Mouse (Mus musculus) heart, embryonic 14.5 days (tissue): ENCODE data around the gene Pcmtd2. TPM values are rescaled to one million over a fixed set of nuclear protein-coding genes. Genes with fewer than 3 reads are reported as not detected.
"Not testable (repeated sequence)": the region's sequence is repeated elsewhere in the genome, so short reads cannot be mapped to it uniquely, and the experiment has no call there.

Source experiments
- ATAC-seq: fragments of 200-750 bp; cut with Nextera tagmentation; 2 replicates; pipeline ENCODE4 v1.8.0; 2017; ENCODE audit warnings: low read depth, moderate TSS enrichment; ENCODE audit not compliant: insufficient number of reproducible peaks, insufficient read depth, low FRiP score
- H3K27ac ChIP-seq, 2 experiments: fragments of 200-500 bp in 1 of 2; fragments of 300-500 bp in 1 of 2; sonication (generic) in 1 of 2; replicated peaks in 1 of 2; 2 replicates each; pipeline ENCODE4 v1.5.1; 2012 to 2014; ENCODE audit warnings: low read depth in 2 of 2, low read length in 2 of 2, control low read depth in 1 of 2, mild to moderate bottlenecking in 1 of 2, mixed read lengths in 1 of 2; ENCODE audit not compliant: control insufficient read depth in 1 of 2, insufficient read depth in 1 of 2
- H3K27me3 ChIP-seq: fragments of 300-500 bp; sonication (generic); 2 replicates; pipeline ENCODE4 v1.6.1; 2014; ENCODE audit warnings: mild to moderate bottlenecking, low read length, control low read depth; ENCODE audit not compliant: control insufficient read depth, insufficient read depth
- H3K36me3 ChIP-seq: fragments of 300-500 bp; sonication (generic); 2 replicates; pipeline ENCODE4 v1.6.1; 2014; ENCODE audit warnings: mild to moderate bottlenecking, control low read depth, low read length, mixed read lengths; ENCODE audit not compliant: control insufficient read depth, insufficient read depth
- H3K4me1 ChIP-seq, 2 experiments: fragments of 200-500 bp in 1 of 2; fragments of 300-500 bp in 1 of 2; sonication (generic) in 1 of 2; 2 replicates each; pipeline ENCODE4 v1.6.1; 2012 to 2014; ENCODE audit warnings: low read length in 2 of 2, control low read depth in 1 of 2, mixed read lengths in 1 of 2; ENCODE audit not compliant: control insufficient read depth in 2 of 2, insufficient read depth in 2 of 2
- H3K4me2 ChIP-seq: fragments of 300-500 bp; sonication (generic); 2 replicates; pipeline ENCODE4 v1.6.1; 2014; ENCODE audit warnings: mild to moderate bottlenecking, low read length
- H3K4me3 ChIP-seq, 2 experiments: fragments of 200-500 bp in 1 of 2; fragments of 300-500 bp in 1 of 2; sonication (generic) in 1 of 2; 2 replicates each; pipeline ENCODE4 v1.5.1; 2012 to 2014; ENCODE audit warnings: low read length in 2 of 2, mild to moderate bottlenecking in 2 of 2, control low read depth in 1 of 2, low read depth in 1 of 2, moderate library complexity in 1 of 2; ENCODE audit not compliant: control insufficient read depth in 1 of 2, insufficient read depth in 1 of 2
- H3K9ac ChIP-seq: fragments of 300-500 bp; sonication (generic); 2 replicates; pipeline ENCODE4 v1.6.1; 2014; ENCODE audit warnings: mild to moderate bottlenecking, low read length
- H3K9me3 ChIP-seq: fragments of 300-500 bp; sonication (generic); 2 replicates; pipeline ENCODE4 v1.6.1; 2016; ENCODE audit warnings: low read length, control low read depth; ENCODE audit not compliant: control insufficient read depth
- WGBS: fragments of 180-500 bp; shearing (Covaris S2); extraction: QIAGEN DNeasy Blood & Tissue Kit; methylation state at CpG from one replicate; pipeline ENCODE4 v1.1.7; 2014; 5-methylcytosine and 5-hydroxymethylcytosine counted together
- polyA plus RNA-seq: library from polyadenylated mRNA; unstranded; fragments of >200 nt; fragmentation: Nextera tagmentation; extraction: Ambion mirVana; gene quantifications from 2 replicates; pipeline ENCODE4 v1.2.1, GENCODE M21; 2014

Pcmtd2 gene
- polyA plus RNA-seq: 29.2 and 32.1 TPM in 2 replicates

DNA sequence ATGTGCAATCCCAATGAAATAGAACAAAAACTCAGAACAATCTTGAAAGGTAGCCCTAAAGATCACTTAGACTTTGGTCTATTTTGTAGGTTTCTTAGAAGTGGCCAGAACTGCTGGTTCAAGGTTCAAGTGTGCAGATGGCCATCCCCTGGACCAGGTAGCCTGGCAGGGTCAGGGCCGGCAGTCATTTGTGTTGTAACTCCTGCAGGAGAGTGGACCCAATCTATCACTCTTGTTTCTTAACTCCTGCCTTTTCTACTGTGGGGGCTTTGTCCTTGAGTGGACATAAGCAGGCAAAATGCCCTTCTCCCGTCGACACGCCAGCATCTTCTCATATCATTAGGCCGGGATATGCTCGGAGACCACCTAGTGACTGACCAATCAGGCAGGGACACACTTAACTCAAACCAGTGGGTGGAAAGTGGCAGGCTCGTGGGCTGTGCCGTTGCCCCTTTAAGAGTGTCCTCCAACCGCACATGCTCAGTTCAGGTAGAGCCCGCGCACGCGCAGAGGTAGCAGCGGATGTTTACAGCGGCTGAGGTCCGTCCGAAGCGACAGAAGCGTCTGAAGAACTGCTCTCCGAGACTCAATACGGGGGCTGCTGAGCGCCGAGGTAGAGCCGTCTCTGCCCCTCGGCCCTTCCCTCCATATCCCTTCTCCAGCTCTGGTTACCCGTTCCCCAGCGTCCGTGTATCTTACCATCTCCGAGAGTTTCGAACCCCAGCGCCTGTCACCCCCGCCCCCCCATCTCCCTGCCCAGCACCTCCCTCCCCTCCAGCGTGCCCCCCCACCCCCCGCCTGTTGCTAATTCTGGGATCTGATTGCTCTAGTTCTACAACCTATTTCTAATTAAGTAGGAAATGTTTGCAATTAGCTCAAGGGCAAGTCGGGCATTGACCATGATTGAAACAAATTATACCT is at the start of gene Pcmtd2:
Gene Pcmtd2, plus strand, starts transcription at position 483 of the 921 bp plus-strand sequence.
- WGBS: under 1% methylated on average over 35 of the region's 35 CpGs

DNA sequence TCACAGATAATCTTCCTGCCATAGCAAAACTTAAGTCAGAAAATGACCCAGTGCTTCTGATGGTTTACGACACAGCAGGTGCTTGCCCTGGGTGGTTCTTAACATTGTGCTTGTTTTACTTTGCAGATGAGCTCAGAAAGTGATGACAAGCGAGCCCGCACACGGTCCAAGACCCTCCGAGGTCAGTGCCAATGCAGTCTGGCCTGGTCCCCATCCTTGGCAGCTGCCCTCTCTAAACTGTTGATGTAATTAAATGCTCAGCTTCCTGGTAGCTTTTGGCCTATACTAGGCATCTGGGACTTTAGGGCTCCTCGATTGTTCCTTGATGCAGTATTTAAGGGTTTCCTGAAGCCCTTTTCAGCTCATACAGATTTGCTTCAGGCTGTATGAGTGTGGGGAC is 48.3 kb upstream of the Pcmtd2 start:
- no peak overlapping the region for H3K4me2 ChIP-seq
- no peak overlapping the region for H3K27ac ChIP-seq
- no peaks in the 10 kb centered on the region for H3K9me3 ChIP-seq
- no peak for ATAC-seq
- WGBS: 72% methylated on average over 6 of the region's 6 CpGs
- no peaks in the 10 kb centered on the region for H3K4me1 ChIP-seq
- H3K36me3 ChIP-seq: no peaks in the 10 kb centered on the region
- no peak overlapping the region for H3K9ac ChIP-seq
- no peak overlapping the region for H3K4me3 ChIP-seq
- no peaks in the 10 kb centered on the region for H3K27me3 ChIP-seq

More for the DNA sequence above, at the start of gene Pcmtd2:
- H3K27me3 ChIP-seq: no peaks in the 10 kb centered on the region
- no peaks in the 10 kb centered on the region for H3K9me3 ChIP-seq
- H3K27ac ChIP-seq: peak within 1 kb of the TSS; percentile 72 to 74
- H3K4me1 ChIP-seq: peaks cover 6 to 14% of the 10 kb centered on the region in 2 experiments
- peak within 1 kb of the TSS; percentile 73 for H3K4me3 ChIP-seq
- peaks cover 24% of the 10 kb centered on the region for H3K36me3 ChIP-seq
- peak within 1 kb of the TSS; percentile 86 for H3K9ac ChIP-seq
- peak within 1 kb of the TSS; percentile 74 for H3K4me2 ChIP-seq
- ATAC-seq: peak; percentile 95

DNA sequence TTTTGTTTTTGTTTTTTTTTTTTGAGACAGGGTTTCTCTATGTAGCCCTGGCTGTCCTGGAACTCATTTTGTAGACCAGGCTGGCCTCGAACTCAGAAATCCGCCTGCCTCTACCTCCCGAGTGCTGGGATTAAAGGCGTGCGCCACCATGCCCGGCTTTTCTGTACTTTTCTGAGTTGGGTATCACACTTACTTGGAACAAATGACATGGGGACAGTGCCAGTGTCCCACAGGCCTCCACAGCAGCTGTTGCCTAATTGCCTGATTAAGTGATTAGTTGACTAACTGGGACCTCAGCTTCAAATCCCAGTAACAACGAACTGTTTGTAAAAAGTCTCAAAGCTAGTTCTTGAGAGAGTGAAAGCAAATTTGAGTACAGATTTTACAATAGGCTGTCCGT is 44.5 kb upstream of the Pcmtd2 start:
- H3K9me3 ChIP-seq, H3K36me3 ChIP-seq, ATAC-seq, H3K4me3 ChIP-seq, H3K4me1 ChIP-seq, H3K9ac ChIP-seq, H3K27me3 ChIP-seq, H3K4me2 ChIP-seq, H3K27ac ChIP-seq: not testable (repeated sequence)
- 74% methylated on average over 8 of the region's 8 CpGs for WGBS

DNA sequence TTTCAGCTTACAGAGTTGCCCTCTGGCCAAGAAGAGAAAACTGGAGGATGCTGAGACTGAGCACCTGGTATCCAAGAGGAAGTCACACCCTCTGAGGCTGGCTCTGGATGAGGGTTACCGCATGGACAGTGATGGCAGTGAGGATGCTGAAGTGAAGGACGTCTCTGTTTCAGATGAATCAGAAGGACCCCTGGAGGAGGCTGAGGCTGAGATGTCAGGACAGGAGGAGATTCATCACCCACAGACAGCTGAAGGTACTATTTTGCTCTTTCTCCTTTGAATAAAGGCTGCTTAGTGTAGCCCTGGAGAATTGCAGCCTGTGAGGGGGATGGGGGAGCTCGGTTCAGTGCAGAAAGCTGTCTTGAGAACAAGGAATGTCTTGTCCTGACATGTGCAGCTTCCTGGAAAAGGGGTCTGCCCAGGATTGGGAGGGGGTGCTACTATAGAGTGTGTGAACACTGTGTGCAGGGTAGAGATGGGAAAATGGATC is 42.0 kb upstream of the Pcmtd2 start:
- Histone ChIP-seq H3K27ac (no peak overlapping the region), H3K4me1 (no peaks in the 10 kb centered on the region), H3K9me3 (no peaks in the 10 kb centered on the region), H3K4me2 (no peak overlapping the region), H3K4me3 (no peak overlapping the region), H3K36me3 (no peaks in the 10 kb centered on the region), H3K27me3 (no peaks in the 10 kb centered on the region), H3K9ac (no peak overlapping the region)
- no peak for ATAC-seq
- WGBS: 57% methylated on average over 3 of the region's 3 CpGs

DNA sequence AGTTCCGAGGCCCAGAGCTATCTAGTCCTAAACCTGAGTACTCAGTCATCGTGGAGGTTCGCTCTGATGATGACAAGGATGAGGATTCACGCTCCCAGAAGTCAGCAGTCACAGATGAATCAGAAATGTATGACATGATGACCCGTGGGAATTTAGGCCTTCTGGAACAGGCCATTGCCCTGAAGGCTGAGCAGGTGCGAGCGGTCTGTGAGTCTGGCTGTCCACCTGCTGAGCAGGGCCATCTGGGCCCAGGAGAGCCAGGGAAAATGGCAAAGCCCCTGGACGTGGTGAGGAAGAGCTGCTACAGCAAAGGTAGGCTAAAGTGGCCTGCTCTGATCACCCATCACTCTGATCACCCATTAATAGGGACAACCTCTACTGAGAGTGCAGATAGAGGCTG is 40.0 kb upstream of the Pcmtd2 start:
- 69% methylated on average over 8 of the region's 8 CpGs for WGBS
- no peak overlapping the region for H3K27ac ChIP-seq
- no peaks in the 10 kb centered on the region for H3K4me1 ChIP-seq
- no peak overlapping the region for H3K9ac ChIP-seq
- no peaks in the 10 kb centered on the region for H3K36me3 ChIP-seq
- no peak overlapping the region for H3K4me3 ChIP-seq
- H3K9me3 ChIP-seq: no peaks in the 10 kb centered on the region
- ATAC-seq: no peak
- H3K27me3 ChIP-seq: no peaks in the 10 kb centered on the region
- no peak overlapping the region for H3K4me2 ChIP-seq

DNA sequence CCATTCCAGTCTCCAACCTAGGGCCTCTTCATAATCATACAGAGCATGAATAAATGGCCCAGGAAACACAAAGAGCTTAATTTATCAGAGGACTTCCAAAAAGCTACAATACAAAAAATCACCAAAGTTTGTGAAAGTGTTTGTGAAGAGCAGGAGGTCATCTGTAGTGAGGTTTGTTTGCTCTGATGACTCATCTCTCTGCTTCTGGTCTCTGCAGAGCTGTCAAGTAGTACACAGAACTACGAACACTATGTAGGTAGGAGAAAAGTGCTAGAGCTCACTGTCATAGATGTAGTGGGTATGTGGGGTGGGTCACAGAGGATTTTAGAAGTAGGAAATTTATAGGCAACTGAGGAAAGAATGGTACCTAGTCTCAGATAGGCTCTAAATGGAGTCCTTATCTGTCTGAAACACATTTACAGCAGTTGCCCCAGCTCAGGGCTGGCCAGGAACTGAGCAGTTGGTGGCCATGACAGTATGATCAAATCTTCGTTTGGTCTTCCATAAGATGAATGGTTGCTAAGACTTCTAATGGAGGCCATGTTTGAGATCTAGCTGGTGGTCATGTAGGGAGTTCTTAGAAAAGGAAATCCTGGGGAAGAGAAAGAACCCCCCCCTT is 8.5 kb upstream of the Pcmtd2 start:
- no peak for ATAC-seq
- H3K4me2 ChIP-seq: no peak overlapping the region

DNA sequence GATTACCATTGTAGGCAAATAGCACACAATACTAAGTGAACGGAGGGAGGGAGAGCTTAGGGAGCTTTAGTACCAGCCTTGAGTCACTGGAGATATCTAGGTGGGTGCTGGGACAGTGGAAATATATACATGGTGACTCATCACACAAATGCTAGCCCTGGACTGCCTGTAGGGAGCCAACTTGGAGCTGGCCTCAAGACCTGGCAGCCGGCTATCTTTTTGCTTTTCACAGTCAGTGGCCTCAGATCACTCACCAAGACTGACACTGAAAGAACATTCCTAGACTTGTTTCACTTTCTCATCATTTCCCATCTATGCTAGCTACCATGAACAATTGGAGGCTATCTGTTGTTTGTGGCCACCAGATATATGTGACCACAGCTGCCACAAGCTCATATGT is 4.9 kb upstream of the Pcmtd2 start:
- Histone ChIP-seq H3K36me3 (no peaks in the 10 kb centered on the region), H3K9me3 (no peaks in the 10 kb centered on the region), H3K27me3 (no peaks in the 10 kb centered on the region), H3K27ac (no peak overlapping the region), H3K9ac (no peak overlapping the region), H3K4me3 (no peak overlapping the region), H3K4me1 (peaks cover 4% of the 10 kb centered on the region in 2 experiments; a peak in 3 of 4 replicates), H3K4me2 (no peak overlapping the region)
- ATAC-seq: no peak
- 57% methylated on average over 2 of the region's 2 CpGs for WGBS

More for the DNA sequence above, 8.5 kb upstream of the Pcmtd2 start:
- H3K9ac ChIP-seq: no peak overlapping the region
- no peaks in the 10 kb centered on the region for H3K36me3 ChIP-seq
- no peak overlapping the region for H3K4me3 ChIP-seq
- no peaks in the 10 kb centered on the region for H3K27me3 ChIP-seq
- H3K4me1 ChIP-seq: no peaks in the 10 kb centered on the region
- H3K9me3 ChIP-seq: no peaks in the 10 kb centered on the region
- no peak overlapping the region for H3K27ac ChIP-seq
- WGBS: 63% methylated on average over 2 of the region's 2 CpGs
